Mouse (Mus musculus) forebrain, embryonic 16.5 days (tissue): ENCODE measurements around the gene Ubl7. TPM values are rescaled to one million over a fixed set of nuclear protein-coding genes. Genes with fewer than 3 reads are reported as not detected.

Source experiments
- ATAC-seq: fragments of 200-750 bp; cut with Nextera tagmentation; 2 replicates; pipeline ENCODE4 v1.8.0; 2017; ENCODE audit warnings: mild to moderate bottlenecking, moderate library complexity
- H3K27ac ChIP-seq: fragments of 300-500 bp; sonication (generic); 2 replicates; pipeline ENCODE4 v1.5.1; 2014; ENCODE audit warnings: low read length, control low read depth
- H3K27me3 ChIP-seq: fragments of 300-500 bp; sonication (generic); replicated peaks from 2 replicates; pipeline ENCODE4 v1.6.1; 2014; ENCODE audit warnings: low read length; ENCODE audit not compliant: control insufficient read depth, insufficient read depth
- H3K36me3 ChIP-seq: fragments of 300-500 bp; sonication (generic); 2 replicates; pipeline ENCODE4 v1.6.1; 2014; ENCODE audit not compliant: control insufficient read depth, insufficient read depth
- H3K4me1 ChIP-seq: fragments of 300-500 bp; sonication (generic); replicated peaks from 2 replicates; pipeline ENCODE4 v1.6.1; 2014; ENCODE audit warnings: low read length; ENCODE audit not compliant: control insufficient read depth, insufficient read depth
- H3K4me2 ChIP-seq: fragments of 300-500 bp; sonication (generic); 2 replicates; pipeline ENCODE4 v1.6.1; 2014; ENCODE audit warnings: mild to moderate bottlenecking, low read length, control low read depth
- H3K4me3 ChIP-seq: fragments of 300-500 bp; sonication (generic); replicated peaks from 2 replicates; pipeline ENCODE4 v1.5.1; 2014; ENCODE audit warnings: mild to moderate bottlenecking, low read length, control low read depth
- H3K9ac ChIP-seq: fragments of 300-500 bp; sonication (generic); replicated peaks from 2 replicates; pipeline ENCODE4 v1.6.1; 2014; ENCODE audit warnings: low read depth, low read length, control low read depth
- H3K9me3 ChIP-seq: fragments of 300-500 bp; sonication (generic); 2 replicates; pipeline ENCODE4 v1.6.1; 2016; ENCODE audit warnings: low read length; ENCODE audit not compliant: control insufficient read depth
- WGBS: fragments of 180-500 bp; shearing (Covaris S2); extraction: QIAGEN DNeasy Blood & Tissue Kit; methylation state at CpG from one replicate; pipeline ENCODE4 v1.1.7; 2014; 5-methylcytosine and 5-hydroxymethylcytosine counted together
- polyA plus RNA-seq: library from polyadenylated mRNA; unstranded; fragments of >200 nt; fragmentation: Nextera tagmentation; extraction: Ambion mirVana; gene quantifications from 2 replicates; pipeline ENCODE4 v1.2.1, GENCODE M21; 2015

The Ubl7 gene
- polyA plus RNA-seq, 1 experiment from 2014 or later, result 174 TPM

GRCm38 (mm10) chr9:57967237-57967960, 56.6 kb downstream of the Ubl7 start:
- Histone ChIP-seq H3K4me2 (no peak overlapping the region), H3K27me3 (no peaks in the 10 kb centered on the region), H3K36me3 (no peaks in the 10 kb centered on the region), H3K9ac (no peak overlapping the region), H3K4me1 (no peaks in the 10 kb centered on the region), H3K9me3 (no peaks in the 10 kb centered on the region), H3K4me3 (no peak overlapping the region), H3K27ac (no peak overlapping the region)
- 82% methylated on average over 14 of the region's 14 CpGs for WGBS
- ATAC-seq, result no peak

DNA sequence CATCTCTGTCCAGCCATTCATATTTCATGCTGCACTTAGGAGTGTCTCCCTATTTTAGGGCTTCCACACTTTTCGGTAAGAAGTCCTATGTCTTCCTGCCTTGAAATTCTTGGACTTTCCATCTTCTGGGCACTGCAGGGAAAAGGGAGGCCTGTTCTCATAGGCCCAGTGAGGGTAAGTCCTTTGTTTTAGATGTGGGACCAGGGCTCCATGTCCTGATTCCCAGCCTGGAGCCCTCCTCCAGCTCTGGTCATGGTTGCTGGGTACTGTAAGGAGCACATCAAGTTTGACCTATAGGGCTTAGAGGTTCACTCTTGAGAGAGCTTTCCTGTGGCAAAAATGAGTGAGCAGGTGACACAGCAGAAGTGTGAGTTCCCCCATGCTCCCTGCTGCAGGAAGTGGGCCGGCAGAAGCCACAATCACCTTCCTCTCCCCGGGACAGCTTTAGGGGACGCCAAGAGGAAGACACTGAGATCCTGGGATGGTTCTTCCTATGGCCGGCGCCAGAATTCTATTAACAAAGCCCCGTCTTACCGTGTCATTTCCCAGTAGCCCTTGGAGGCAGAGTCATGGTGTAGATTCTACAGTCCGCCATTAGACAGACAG, 57.5 kb downstream of the Ubl7 start:
- no peak overlapping the region for H3K4me2 ChIP-seq
- no peak overlapping the region for H3K4me3 ChIP-seq
- 94% methylated on average over 9 of the region's 9 CpGs for WGBS
- no peak overlapping the region for H3K27ac ChIP-seq
- no peak overlapping the region for H3K9ac ChIP-seq
- H3K4me1 ChIP-seq, result no peaks in the 10 kb centered on the region
- no peaks in the 10 kb centered on the region for H3K27me3 ChIP-seq
- H3K36me3 ChIP-seq, result no peaks in the 10 kb centered on the region
- ATAC-seq, result no peak
- H3K9me3 ChIP-seq, result no peaks in the 10 kb centered on the region

- no peaks in the 10 kb centered on the region for H3K27me3 ChIP-seq
- H3K27ac ChIP-seq, result no peak overlapping the region
- H3K9me3 ChIP-seq, result no peaks in the 10 kb centered on the region
- H3K36me3 ChIP-seq, result no peaks in the 10 kb centered on the region
- 92% methylated on average over 8 of the region's 8 CpGs for WGBS
- ATAC-seq, result no peak
- no peak overlapping the region for H3K4me2 ChIP-seq
- no peaks in the 10 kb centered on the region for H3K4me1 ChIP-seq
- no peak overlapping the region for H3K4me3 ChIP-seq
- H3K9ac ChIP-seq, result no peak overlapping the region
Observed at GRCm38 (mm10) chr9:57968783-57969542, 58.2 kb downstream of the Ubl7 start.

GRCm38 (mm10) chr9:57969736-57970495, 59.1 kb downstream of the Ubl7 start:
- H3K9ac ChIP-seq, result no peak overlapping the region
- 74% methylated on average over 11 of the region's 11 CpGs for WGBS
- H3K4me2 ChIP-seq, result no peak overlapping the region
- H3K4me1 ChIP-seq, result no peaks in the 10 kb centered on the region
- no peaks in the 10 kb centered on the region for H3K27me3 ChIP-seq
- no peaks in the 10 kb centered on the region for H3K9me3 ChIP-seq
- no peak overlapping the region for H3K4me3 ChIP-seq
- no peaks in the 10 kb centered on the region for H3K36me3 ChIP-seq
- H3K27ac ChIP-seq, result no peak overlapping the region
- no peak for ATAC-seq

- Histone ChIP-seq H3K36me3 (no peaks in the 10 kb centered on the region), H3K27ac (no peak overlapping the region), H3K4me3 (no peak overlapping the region), H3K4me2 (no peak overlapping the region), H3K9me3 (no peaks in the 10 kb centered on the region), H3K27me3 (no peaks in the 10 kb centered on the region), H3K4me1 (no peaks in the 10 kb centered on the region), H3K9ac (no peak overlapping the region)
- 92% methylated on average over 5 of the region's 5 CpGs for WGBS
- no peak for ATAC-seq
Observed at GRCm38 (mm10) chr9:57971413-57971812, 60.6 kb downstream of the Ubl7 start.

DNA sequence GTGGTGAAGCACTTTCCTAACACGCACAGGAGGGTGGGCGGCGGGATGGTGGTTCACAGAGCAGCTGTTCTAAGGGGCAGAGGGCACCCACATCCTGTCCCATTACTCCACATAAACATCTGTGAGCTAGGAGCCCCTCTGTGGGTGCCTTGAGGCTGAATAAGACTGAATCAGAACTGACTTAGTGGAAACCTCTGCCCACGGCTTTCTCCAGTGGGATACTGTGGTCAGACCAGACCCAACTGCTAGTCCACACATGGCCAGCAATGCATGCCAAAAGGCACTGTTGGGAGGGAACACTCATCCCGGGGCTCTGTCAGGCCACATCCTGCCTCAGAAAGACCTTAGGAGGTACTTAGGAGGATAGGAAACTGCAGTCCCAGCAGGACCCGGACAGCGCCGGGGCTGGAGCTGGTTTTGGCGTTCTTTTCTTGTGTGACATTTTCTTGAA, 61.4 kb downstream of the Ubl7 start:
- H3K9ac ChIP-seq, result no peak overlapping the region
- ATAC-seq, result no peak
- H3K4me3 ChIP-seq, result no peak overlapping the region
- no peaks in the 10 kb centered on the region for H3K27me3 ChIP-seq
- H3K27ac ChIP-seq, result no peak overlapping the region
- no peaks in the 10 kb centered on the region for H3K4me1 ChIP-seq
- H3K4me2 ChIP-seq, result no peak overlapping the region
- H3K9me3 ChIP-seq, result no peaks in the 10 kb centered on the region
- 74% methylated on average over 9 of the region's 9 CpGs for WGBS
- no peaks in the 10 kb centered on the region for H3K36me3 ChIP-seq

DNA sequence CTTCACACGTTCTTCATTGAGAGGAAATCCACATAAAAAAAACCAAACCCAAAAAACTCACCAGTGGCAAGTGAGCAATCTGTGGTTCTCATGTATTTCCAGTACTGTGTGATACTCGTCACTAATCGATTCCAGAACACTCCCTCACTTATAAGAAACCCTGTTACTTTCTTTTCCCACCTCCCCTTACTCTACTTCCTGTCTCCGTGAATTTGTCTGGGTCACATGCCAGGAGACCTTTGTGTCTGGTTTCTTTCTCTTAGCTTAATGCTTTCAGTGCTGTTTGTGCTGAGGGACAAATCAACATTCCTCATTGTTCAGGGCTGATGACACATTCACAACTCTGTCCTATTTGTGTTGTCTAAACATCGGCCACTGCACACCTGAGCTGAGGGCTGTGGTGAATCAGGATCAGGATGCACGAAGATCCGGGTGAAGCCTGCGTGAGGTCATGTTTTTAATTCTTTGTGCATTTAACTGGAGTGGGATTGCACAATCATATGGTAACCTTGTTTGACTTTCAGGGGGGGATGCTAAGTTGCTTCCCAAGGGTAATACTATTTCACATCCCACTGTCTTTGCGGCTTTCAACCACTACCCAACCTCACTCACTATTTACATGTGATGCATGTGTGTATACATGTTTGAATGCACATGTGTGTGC, 62.1 kb downstream of the Ubl7 start:
- no peak overlapping the region for H3K9ac ChIP-seq
- H3K4me3 ChIP-seq, result no peak overlapping the region
- ATAC-seq, result no peak
- no peaks in the 10 kb centered on the region for H3K27me3 ChIP-seq
- WGBS, result 62% methylated on average over 9 of the region's 9 CpGs
- no peaks in the 10 kb centered on the region for H3K4me1 ChIP-seq
- H3K36me3 ChIP-seq, result no peaks in the 10 kb centered on the region
- no peak overlapping the region for H3K4me2 ChIP-seq
- H3K9me3 ChIP-seq, result no peaks in the 10 kb centered on the region
- H3K27ac ChIP-seq, result no peak overlapping the region

DNA sequence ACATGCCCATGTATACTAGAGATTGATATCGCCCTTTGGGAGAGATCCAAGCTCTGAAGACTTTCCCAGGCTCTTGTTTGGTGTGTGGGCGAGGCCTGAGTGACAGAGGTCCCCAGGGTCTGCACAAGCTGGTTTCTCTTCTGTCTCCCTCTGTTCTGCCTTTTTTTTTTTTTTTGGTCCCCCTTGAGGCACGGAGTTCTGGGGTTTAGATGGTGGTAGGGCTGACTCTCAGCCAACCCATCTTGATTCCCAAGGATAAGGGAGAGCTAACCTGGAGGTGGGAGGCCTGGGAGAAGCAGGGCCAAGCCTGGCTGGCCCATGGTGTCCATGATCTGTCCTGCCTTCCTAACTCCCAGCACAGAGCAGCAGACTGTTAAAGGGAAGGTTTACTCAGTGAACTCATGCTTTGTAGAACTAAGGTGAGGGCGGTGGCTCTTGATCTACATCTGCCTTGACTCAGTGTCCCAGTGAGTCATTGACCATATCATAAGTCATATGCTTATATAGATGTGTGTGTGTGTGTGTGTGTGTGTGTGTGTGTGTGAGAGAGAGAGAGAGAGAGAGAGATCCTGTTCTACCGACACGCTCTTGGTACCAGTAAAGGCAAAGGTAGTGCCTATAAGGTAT, 62.8 kb downstream of the Ubl7 start:
- Histone ChIP-seq H3K9me3 (no peaks in the 10 kb centered on the region), H3K36me3 (no peaks in the 10 kb centered on the region), H3K4me3 (no peak overlapping the region), H3K4me2 (no peak overlapping the region), H3K27ac (no peak overlapping the region), H3K4me1 (no peaks in the 10 kb centered on the region), H3K9ac (no peak overlapping the region), H3K27me3 (no peaks in the 10 kb centered on the region)
- WGBS, result 74% methylated on average over 6 of the region's 6 CpGs
- no peak for ATAC-seq
